ENCODE assay signal across 9 mouse cellular contexts in genomic region chr1:55383114-55383773, GRCm38 (mm10). TPM values are rescaled to one million over a fixed set of nuclear protein-coding genes. Genes with fewer than 3 reads are reported as not detected.
DNase-seq lines count a peak whose midpoint lies in the region; ATAC-seq and TF ChIP-seq lines count a peak whose summit lies in the region.
"Had no signal": no experiment of that assay in that cellular context is flagged by ENCODE, and none has a peak within 500 bp of the region (broad histone marks: within the 10 kb centered on the region; RNA-seq: fewer than 3 reads in every experiment).

No protein-coding gene starts in this region.

- in situ Hi-C loops in Patski (cut with MboI; ENCODE audit: low pct_unique_long_range_greater_than_20kb) = loop anchor here (5.0 to 25.0 kb wide), 2 partner anchors 141 to 296 kb away; partner anchors contain the start of genes Hspd1 and Hspe1

- peak; percentile 90 for ATAC-seq in Patski
- ATAC-seq in frontal cortex, adult (ENCODE audit: low TSS enrichment) = peak; percentile 97
- ATAC-seq in hindbrain, embryonic 14.5 days (ENCODE audit: low FRiP score) = peak; percentile 83; the same call in 1 of the 2 replicates
- peak; percentile 96 for ATAC-seq in megakaryocyte-erythroid progenitor cell, adult 5-6 weeks (replicated peaks; ENCODE audit: low FRiP score, low TSS enrichment, poor library complexity, severe bottlenecking)

- TF ChIP-seq CTCF in Patski (IDR thresholded peaks at IDR 0.05) = peak; percentile 97

- no peak overlapping the region for H3K4me2 ChIP-seq in hindbrain, embryonic 14.5 days (replicated peaks)

- no peak overlapping the region for H3K9ac ChIP-seq in hindbrain, embryonic 14.5 days

- no peak overlapping the region for H3K27ac ChIP-seq in hindbrain, embryonic 14.5 days

- no peak overlapping the region for H3K4me3 ChIP-seq in hindbrain, embryonic 14.5 days (replicated peaks; ENCODE audit: low read length)

- WGBS in hindbrain, embryonic 14.5 days = 12% methylated on average over 9 of the region's 9 CpGs

- DNase-seq in Patski (ENCODE audit: low read depth, low spot score) = no peak
- DNase-seq in cerebellum, adult 8-10 months = peak; percentile 64
- peak; percentile 78 for DNase-seq in hindbrain, embryonic 14.5 days (ENCODE audit: low spot score)
- DNase-seq in layer of hippocampus, postnatal 36 days = peak; percentile 78 to 82
- peak; percentile 74 to 89 for DNase-seq in right cerebral cortex, postnatal 10 days (ENCODE audit: low spot score in 2 of 2)
- DNase-seq in urinary bladder, postnatal 4 days (ENCODE audit: low spot score in 2 of 2) = peak; percentile 64 to 87

- H3K4me1 ChIP-seq in hindbrain, embryonic 14.5 days (replicated peaks; ENCODE audit: control insufficient read depth, insufficient read depth, low read length) = no peaks in the 10 kb centered on the region

- POLR2A ChIA-PET in Patski (lab: Charles Lee) = interaction anchor here (0.6 kb wide), 1 partner anchor 998 kb away, joined by 5 read pairs; no protein-coding TSS in a partner anchor

- H3K36me3 ChIP-seq in hindbrain, embryonic 14.5 days (replicated peaks; ENCODE audit: control insufficient read depth, insufficient read depth) = no peaks in the 10 kb centered on the region

- CTCF ChIA-PET in Patski (lab: Charles Lee) = interaction anchor here (1.0 to 3.7 kb wide), 5 partner anchors 140 to 444 kb away, joined by 3 to 23 read pairs (median 3); no protein-coding TSS in a partner anchor

- no peaks in the 10 kb centered on the region for H3K9me3 ChIP-seq in hindbrain, embryonic 14.5 days (ENCODE audit: control insufficient read depth, low read length)

- no peaks in the 10 kb centered on the region for H3K27me3 ChIP-seq in Patski
- H3K27me3 ChIP-seq in hindbrain, embryonic 14.5 days (ENCODE audit: control insufficient read depth, insufficient read depth, low read length) = no peaks in the 10 kb centered on the region

RNA-seq across cellular contexts. Expression of gene Boll, which starts 20.0 kb away (rescaled TPM):
- polyA plus RNA-seq in Patski (2021) = not detected
- 0.32 and 0.43 TPM in 2 replicates for polyA plus RNA-seq in hindbrain, embryonic 14.5 days (2014; fragmentation: Nextera tagmentation; extraction: Ambion mirVana)
- total RNA-seq in layer of hippocampus, postnatal 36 days (2021) = under 1 TPM in 1 of 2 experiments, not detected in 1; 0.83 TPM
- 0.40 and 1.9 TPM in 2 replicates for total RNA-seq in megakaryocyte-erythroid progenitor cell, adult 5-6 weeks (2014; fragmentation: Nextera tagmentation)
- not detected in 2 replicates for total RNA-seq in megakaryocyte-erythroid progenitor cell, adult 5-6 weeks (2017)
- polyA plus RNA-seq: liver, embryonic 16.5 days had no signal

RNA-seq across cellular contexts. Expression of gene Plcl1, which starts 22.5 kb away (rescaled TPM):
- 15.2 TPM for polyA plus RNA-seq in Patski (2021)
- 5.4 and 5.5 TPM in 2 replicates for polyA plus RNA-seq in hindbrain, embryonic 14.5 days (2014; fragmentation: Nextera tagmentation; extraction: Ambion mirVana)
- 10 to 100 TPM; 29.0 to 33.1 TPM for total RNA-seq in layer of hippocampus, postnatal 36 days (2021)
- 0.07 TPM in 1 of 2 replicates, not detected in the other for total RNA-seq in megakaryocyte-erythroid progenitor cell, adult 5-6 weeks (2014; fragmentation: Nextera tagmentation)
- total RNA-seq in megakaryocyte-erythroid progenitor cell, adult 5-6 weeks (2017) = not detected in 2 replicates

Comparison
In these comparisons a context has a peak if more than half of its experiments do, and no peak if none do; other contexts are left out.
1. RNA of gene Plcl1, which starts 22.5 kb away (total RNA-seq): 29.0 to 33.1 TPM in layer of hippocampus, postnatal 36 days; 0.07 TPM in megakaryocyte-erythroid progenitor cell, adult 5-6 weeks; every median in the first group is over 10 times any median in the second.
2. Peak in every context shown above with its lines, with median percentiles within 50 percentile points of each other: ATAC-seq.